Mouse (Mus musculus): ENCODE measurements around the gene Mob3a.

Mob3a gene

GRCm38 (mm10) chr10:80677942-80678436 lies 23.8 kb downstream of the Mob3a start, which contains the start of gene Mknk2:
Gene Mknk2, minus strand, starts transcription at chr10:80678112.
- DNase-seq (ENCODE audit: low spot score in 2 of 2) = peak; percentile 74 to 88

- DNase-seq (ENCODE audit: low spot score in 2 of 2) = no peak
These were observed 24.5 kb downstream of the Mob3a start for GRCm38 (mm10) chr10:80677128-80677875.

GRCm38 (mm10) chr10:80676198-80676928 lies 25.4 kb downstream of the Mob3a start:
- peak; percentile 98 to 99 for DNase-seq (ENCODE audit: low spot score in 2 of 2)

GRCm38 (mm10) chr10:80675405-80676197 lies 26.2 kb downstream of the Mob3a start:
- DNase-seq (ENCODE audit: low spot score in 2 of 2) = no peak

GRCm38 (mm10) chr10:80674851-80675404 lies 26.8 kb downstream of the Mob3a start:
- DNase-seq (ENCODE audit: low spot score in 2 of 2) = no peak

GRCm38 (mm10) chr10:80674161-80674711 lies 27.5 kb downstream of the Mob3a start:
- DNase-seq (ENCODE audit: low spot score in 2 of 2) = no peak

GRCm38 (mm10) chr10:80673690-80674089 lies 28.1 kb downstream of the Mob3a start:
- no peak for DNase-seq (ENCODE audit: low spot score in 2 of 2)

GRCm38 (mm10) chr10:80671936-80672690 lies 29.7 kb downstream of the Mob3a start:
- DNase-seq (ENCODE audit: low spot score in 2 of 2) = no peak

GRCm38 (mm10) chr10:80671251-80671650 lies 30.5 kb downstream of the Mob3a start:
- DNase-seq (ENCODE audit: low spot score in 2 of 2) = no peak

- no peak for DNase-seq (ENCODE audit: low spot score in 2 of 2)
These were observed 31.2 kb downstream of the Mob3a start for GRCm38 (mm10) chr10:80670531-80670930.

- DNase-seq (ENCODE audit: low spot score in 2 of 2) = peak in 1 of 2 experiments; percentile 71
These were observed 31.9 kb downstream of the Mob3a start for GRCm38 (mm10) chr10:80669737-80670485.

GRCm38 (mm10) chr10:80669018-80669417 lies 32.8 kb downstream of the Mob3a start:
- DNase-seq (ENCODE audit: low spot score in 2 of 2) = no peak

GRCm38 (mm10) chr10:80668614-80669013 lies 33.2 kb downstream of the Mob3a start:
- peak in 1 of 2 experiments; percentile 38 for DNase-seq (ENCODE audit: low spot score in 2 of 2)

GRCm38 (mm10) chr10:80666837-80667412 lies 34.9 kb downstream of the Mob3a start:
- no peak for DNase-seq (ENCODE audit: low spot score in 2 of 2)

- no peak for DNase-seq (ENCODE audit: low spot score in 2 of 2)
These were observed 35.6 kb downstream of the Mob3a start for GRCm38 (mm10) chr10:80665981-80666733.

GRCm38 (mm10) chr10:80665459-80665858 lies 36.3 kb downstream of the Mob3a start:
- no peak for DNase-seq (ENCODE audit: low spot score in 2 of 2)

GRCm38 (mm10) chr10:80665016-80665380 lies 36.8 kb downstream of the Mob3a start:
- no peak for DNase-seq (ENCODE audit: low spot score in 2 of 2)

GRCm38 (mm10) chr10:80664197-80665015 lies 37.4 kb downstream of the Mob3a start:
- peak in 1 of 2 experiments; percentile 45 for DNase-seq (ENCODE audit: low spot score in 2 of 2)

All from cerebellum, postnatal 4 days (tissue).